Mouse (Mus musculus): Measurements from ENCODE around the gene Odaph. TPM values are rescaled to one million over a fixed set of nuclear protein-coding genes. Genes with fewer than 3 reads are reported as not detected.

The Odaph gene
- not detected for polyA plus RNA-seq (2014; fragmentation: Illumina TruSeq; extraction: RNeasy Lipid Tissue Mini Kit (QIAGEN cat#74804); ENCODE audit: insufficient read depth, low read depth, low replicate concordance)

DNA sequence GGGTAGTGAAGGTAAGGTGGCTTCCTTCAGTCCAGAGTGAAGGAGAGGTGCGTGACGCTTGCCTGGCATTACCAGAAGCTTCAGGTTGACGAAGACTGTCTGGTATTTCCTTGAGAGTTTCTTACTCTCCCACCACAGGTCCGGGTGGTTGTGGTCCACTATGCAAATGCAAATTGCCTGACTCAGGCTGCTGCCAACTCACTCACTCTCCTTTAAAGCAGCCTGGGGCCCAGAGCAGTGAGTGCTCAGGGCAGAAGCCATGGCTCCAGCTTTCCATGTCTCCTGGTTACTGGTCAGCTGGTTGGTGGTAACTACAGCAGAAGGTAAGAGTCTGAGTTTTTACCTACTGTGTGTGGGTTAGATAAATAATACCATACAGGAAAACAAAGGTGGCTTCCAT, at the start of gene Odaph:
Gene Odaph, plus strand, starts transcription at position 240 of the 400 bp plus-strand sequence.

DNA sequence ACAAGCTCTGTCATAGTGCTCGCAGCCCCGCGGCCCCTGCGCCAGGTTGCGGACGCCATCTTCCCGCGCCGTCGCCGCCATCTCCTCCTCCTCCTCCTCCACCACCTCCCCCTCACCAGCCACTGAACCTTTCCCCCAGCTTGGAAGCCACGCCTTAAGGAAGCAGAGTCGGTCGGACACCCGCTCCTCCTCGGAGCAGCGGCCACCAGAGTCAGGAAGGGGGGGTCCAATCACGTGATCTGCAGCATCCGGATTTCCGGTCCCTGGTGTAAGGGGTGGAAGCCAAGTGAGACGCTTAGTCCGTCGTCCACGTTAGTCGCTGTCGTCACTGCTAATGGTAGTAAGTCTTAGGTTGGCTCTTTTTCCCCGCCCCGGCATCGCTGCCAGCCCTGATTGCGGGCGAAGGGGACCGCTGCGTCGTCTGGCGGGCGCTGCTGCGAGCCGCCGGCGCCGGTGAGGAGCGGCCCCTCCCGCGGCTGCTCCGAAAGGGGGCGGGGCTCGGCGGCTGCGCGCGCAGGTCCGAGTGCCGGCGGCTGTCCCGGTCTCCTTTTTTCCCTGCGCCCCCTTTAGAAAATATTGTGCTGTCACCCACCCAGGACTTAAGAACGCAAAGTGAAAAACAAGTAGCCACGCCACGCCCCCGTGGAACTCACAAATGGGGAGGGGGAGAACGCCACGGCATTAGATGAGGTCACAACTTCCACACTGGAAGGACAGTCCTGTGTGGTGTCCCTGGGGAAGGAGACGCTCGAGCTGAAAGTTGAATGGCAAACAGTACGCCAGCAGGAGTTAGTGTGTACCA, 24.4 kb upstream of the Odaph start, which contains the start of gene Rchy1:
Gene Rchy1, minus strand, starts transcription at position 430 of the 802 bp plus-strand sequence.

DNA sequence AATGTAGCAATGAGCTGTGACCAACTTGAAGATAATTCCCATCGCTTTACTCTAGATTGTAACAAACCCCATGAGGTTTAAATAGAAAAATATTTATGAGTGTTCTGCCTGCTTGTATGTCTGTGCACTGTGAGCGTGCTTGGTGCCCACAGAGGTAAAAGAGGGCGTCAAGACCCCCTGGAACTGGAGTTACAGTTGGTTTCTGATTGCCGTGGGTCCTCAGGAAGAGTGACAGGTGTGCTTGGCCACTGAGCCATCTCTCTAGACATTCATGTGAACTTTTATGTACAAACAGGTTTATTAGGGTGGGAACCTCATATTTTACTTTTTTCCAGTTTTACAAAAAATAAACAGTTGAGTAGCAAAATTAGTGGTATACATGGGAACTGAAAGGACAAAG, 56.5 kb downstream of the Odaph start, which contains the start of gene Cdkl2:
Gene Cdkl2, minus strand, starts transcription at position 101 of the 400 bp plus-strand sequence.

Other genes starting within 250 kb of the Odaph start
- 47.3 TPM for gene Rchy1, start 24.4 kb upstream of the Odaph start, polyA plus RNA-seq (2014; fragmentation: Illumina TruSeq; extraction: RNeasy Lipid Tissue Mini Kit (QIAGEN cat#74804); ENCODE audit: insufficient read depth, low read depth, low replicate concordance)
- 9.6 TPM for gene Cdkl2, start 56.4 kb downstream of the Odaph start, polyA plus RNA-seq (2014; fragmentation: Illumina TruSeq; extraction: RNeasy Lipid Tissue Mini Kit (QIAGEN cat#74804); ENCODE audit: insufficient read depth, low read depth, low replicate concordance)
- 33.4 TPM for gene G3bp2, start 96.2 kb downstream of the Odaph start, polyA plus RNA-seq (2014; fragmentation: Illumina TruSeq; extraction: RNeasy Lipid Tissue Mini Kit (QIAGEN cat#74804); ENCODE audit: insufficient read depth, low read depth, low replicate concordance)
- gene Uso1, start 150.5 kb downstream of the Odaph start, polyA plus RNA-seq (2014; fragmentation: Illumina TruSeq; extraction: RNeasy Lipid Tissue Mini Kit (QIAGEN cat#74804); ENCODE audit: insufficient read depth, low read depth, low replicate concordance): 32.3 TPM
- gene U90926, start 227.9 kb downstream of the Odaph start, polyA plus RNA-seq (2014; fragmentation: Illumina TruSeq; extraction: RNeasy Lipid Tissue Mini Kit (QIAGEN cat#74804); ENCODE audit: insufficient read depth, low read depth, low replicate concordance): not detected

All from lung, adult 10 weeks (tissue).